Mouse (Mus musculus): Measurements from ENCODE around the gene Pqlc2. TPM values are rescaled to one million over a fixed set of nuclear protein-coding genes. Genes with fewer than 3 reads are reported as not detected.
A peak's percentile ranks its signal among the peaks of the same experiment; 100 is the strongest.

Gene Pqlc2
- total and polyA plus RNA-seq, 2 experiments from 2014 or later = 10.9 to 26.5 TPM

GRCm38 (mm10) chr4:139298671-139299366, 11.7 kb downstream of the Pqlc2 start:
- no peaks in the 10 kb centered on the region for H3K9me3 ChIP-seq (ENCODE audit: low read length)
- H3K4me2 ChIP-seq (ENCODE audit: low read depth, low read length, poor library complexity, severe bottlenecking) = no peak overlapping the region
- DNase-seq (ENCODE audit: low spot score) = peak; percentile 51
- peaks cover 46% of the 10 kb centered on the region for H3K36me3 ChIP-seq (ENCODE audit: insufficient read depth, low read length)
- WGBS = 83% methylated on average over 12 of the region's 12 CpGs
- H3K27ac ChIP-seq (ENCODE audit: low read depth, low read length) = no peak overlapping the region
- no peak for TF ChIP-seq CTCF (IDR thresholded peaks at IDR 0.05)
- no peaks in the 10 kb centered on the region for H3K27me3 ChIP-seq (ENCODE audit: insufficient read depth, low read length)
- no peak for ATAC-seq (ENCODE audit: low FRiP score)
- no peak overlapping the region for H3K4me3 ChIP-seq (ENCODE audit: low read depth, low read length)
- H3K9ac ChIP-seq (replicated peaks; ENCODE audit: low read length, poor library complexity, severe bottlenecking) = no peak overlapping the region
- H3K4me1 ChIP-seq (ENCODE audit: insufficient read depth, low read length) = no peaks in the 10 kb centered on the region

DNA sequence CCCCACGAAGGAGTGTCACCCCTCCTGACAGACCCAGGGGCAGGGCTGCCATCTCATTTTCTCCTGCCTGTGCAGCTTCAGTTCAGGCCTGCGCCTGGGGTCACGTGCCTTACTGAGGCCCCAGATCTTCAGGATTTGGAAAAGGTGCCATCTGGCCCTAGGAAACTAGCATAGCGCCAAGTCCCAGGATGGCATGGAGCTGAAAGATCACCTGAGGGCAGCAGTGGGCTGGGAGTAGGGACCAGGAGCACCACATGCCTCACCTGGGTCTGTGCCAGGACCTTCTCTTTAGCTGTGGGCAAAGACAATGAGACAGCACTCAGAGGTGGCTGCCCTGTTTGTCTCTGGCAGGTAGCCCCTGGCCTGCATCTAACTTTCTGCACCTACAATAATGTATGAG, 12.9 kb downstream of the Pqlc2 start:
- Histone ChIP-seq H3K9ac (replicated peaks; ENCODE audit: low read length, poor library complexity, severe bottlenecking) (no peak overlapping the region), H3K4me1 (ENCODE audit: insufficient read depth, low read length) (no peaks in the 10 kb centered on the region), H3K9me3 (ENCODE audit: low read length) (no peaks in the 10 kb centered on the region), H3K4me2 (ENCODE audit: low read depth, low read length, poor library complexity, severe bottlenecking) (no peak overlapping the region), H3K27me3 (ENCODE audit: insufficient read depth, low read length) (no peaks in the 10 kb centered on the region), H3K27ac (ENCODE audit: low read depth, low read length) (no peak overlapping the region), H3K4me3 (ENCODE audit: low read depth, low read length) (no peak overlapping the region), H3K36me3 (ENCODE audit: insufficient read depth, low read length) (peaks cover 44% of the 10 kb centered on the region)
- DNase-seq (ENCODE audit: low spot score) = peak; percentile 47
- no peak for ATAC-seq (ENCODE audit: low FRiP score)
- no peak for TF ChIP-seq CTCF (IDR thresholded peaks at IDR 0.05)
- WGBS = 87% methylated on average over 4 of the region's 4 CpGs

GRCm38 (mm10) chr4:139292038-139292437, 18.5 kb downstream of the Pqlc2 start:
- DNase-seq (ENCODE audit: low spot score) (no peak), ATAC-seq (ENCODE audit: low FRiP score) (no peak)
- H3K27ac ChIP-seq (ENCODE audit: low read depth, low read length) = no peak overlapping the region
- WGBS = 94% methylated on average over 5 of the region's 5 CpGs
- no peak overlapping the region for H3K9ac ChIP-seq (replicated peaks; ENCODE audit: low read length, poor library complexity, severe bottlenecking)
- H3K4me2 ChIP-seq (ENCODE audit: low read depth, low read length, poor library complexity, severe bottlenecking) = no peak overlapping the region
- H3K27me3 ChIP-seq (ENCODE audit: insufficient read depth, low read length) = no peaks in the 10 kb centered on the region
- no peaks in the 10 kb centered on the region for H3K9me3 ChIP-seq (ENCODE audit: low read length)
- H3K4me3 ChIP-seq (ENCODE audit: low read depth, low read length) = no peak overlapping the region
- no peaks in the 10 kb centered on the region for H3K4me1 ChIP-seq (ENCODE audit: insufficient read depth, low read length)
- no peak for TF ChIP-seq CTCF (IDR thresholded peaks at IDR 0.05)
- peaks cover 39% of the 10 kb centered on the region for H3K36me3 ChIP-seq (ENCODE audit: insufficient read depth, low read length)

GRCm38 (mm10) chr4:139291099-139291498, 19.4 kb downstream of the Pqlc2 start:
- Histone ChIP-seq H3K27me3 (ENCODE audit: insufficient read depth, low read length) (no peaks in the 10 kb centered on the region), H3K27ac (ENCODE audit: low read depth, low read length) (no peak overlapping the region), H3K36me3 (ENCODE audit: insufficient read depth, low read length) (peaks cover 36% of the 10 kb centered on the region), H3K4me1 (ENCODE audit: insufficient read depth, low read length) (no peaks in the 10 kb centered on the region), H3K4me2 (ENCODE audit: low read depth, low read length, poor library complexity, severe bottlenecking) (no peak overlapping the region), H3K4me3 (ENCODE audit: low read depth, low read length) (no peak overlapping the region), H3K9me3 (ENCODE audit: low read length) (no peaks in the 10 kb centered on the region), H3K9ac (replicated peaks; ENCODE audit: low read length, poor library complexity, severe bottlenecking) (no peak overlapping the region)
- no peak for DNase-seq (ENCODE audit: low spot score)
- TF ChIP-seq CTCF (IDR thresholded peaks at IDR 0.05) = no peak
- WGBS = 89% methylated on average over 16 of the region's 16 CpGs
- ATAC-seq (ENCODE audit: low FRiP score) = no peak

- Histone ChIP-seq H3K4me2 (ENCODE audit: low read depth, low read length, poor library complexity, severe bottlenecking) (no peak overlapping the region), H3K9ac (replicated peaks; ENCODE audit: low read length, poor library complexity, severe bottlenecking) (no peak overlapping the region), H3K36me3 (ENCODE audit: insufficient read depth, low read length) (peaks cover 46% of the 10 kb centered on the region), H3K27me3 (ENCODE audit: insufficient read depth, low read length) (no peaks in the 10 kb centered on the region), H3K9me3 (ENCODE audit: low read length) (no peaks in the 10 kb centered on the region), H3K4me3 (ENCODE audit: low read depth, low read length) (no peak overlapping the region), H3K4me1 (ENCODE audit: insufficient read depth, low read length) (no peaks in the 10 kb centered on the region), H3K27ac (ENCODE audit: low read depth, low read length) (no peak overlapping the region)
- DNase-seq (ENCODE audit: low spot score) = peak; percentile 62
- ATAC-seq (ENCODE audit: low FRiP score) = no peak; the same call in 1 of the 2 replicates
- TF ChIP-seq CTCF (IDR thresholded peaks at IDR 0.05) = peak; percentile 72
- 66% methylated on average over 10 of the region's 10 CpGs for WGBS
These were observed 21.5 kb downstream of the Pqlc2 start for GRCm38 (mm10) chr4:139289017-139289416.

DNA sequence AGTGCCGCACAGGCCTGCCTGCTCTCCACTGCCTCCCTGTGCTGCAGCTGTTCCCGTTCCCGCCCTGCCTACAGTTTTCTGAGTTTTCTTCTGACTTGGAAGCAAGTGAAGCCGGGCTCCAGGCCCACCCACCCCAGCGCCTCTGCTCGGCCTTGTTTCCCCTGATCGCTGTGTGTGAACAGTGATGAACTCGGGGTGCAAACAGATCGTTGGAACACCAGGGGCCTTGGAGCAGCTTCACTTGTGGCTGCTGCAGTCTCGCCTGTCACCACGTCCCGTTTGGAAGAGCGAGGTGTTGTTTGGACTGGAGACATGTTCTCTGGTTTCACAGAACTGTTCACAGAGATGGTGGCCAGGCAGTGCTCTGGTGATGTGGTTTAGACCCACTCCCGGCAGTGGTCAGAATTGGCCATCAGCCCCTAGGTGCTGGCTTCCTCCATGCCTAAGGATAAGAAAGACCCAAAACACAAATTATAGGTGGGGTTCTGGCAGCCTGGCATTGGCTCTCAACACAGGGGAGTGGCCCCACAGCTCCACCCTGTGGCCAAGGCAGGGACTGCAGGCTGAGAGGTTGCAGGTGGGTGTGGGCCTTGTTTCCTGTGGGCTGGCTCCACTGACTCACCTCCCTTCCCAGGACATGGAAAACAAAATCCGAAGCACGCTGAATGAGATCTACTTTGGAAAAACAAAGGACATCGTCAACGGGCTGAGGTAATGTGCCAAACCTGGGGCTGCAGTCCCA, 23.2 kb downstream of the Pqlc2 start:
- DNase-seq (ENCODE audit: low spot score) (peak; percentile 45), ATAC-seq (ENCODE audit: low FRiP score) (no peak; the same call in 1 of the 2 replicates)
- Histone ChIP-seq H3K9me3 (ENCODE audit: low read length) (no peaks in the 10 kb centered on the region), H3K4me1 (ENCODE audit: insufficient read depth, low read length) (no peaks in the 10 kb centered on the region), H3K9ac (replicated peaks; ENCODE audit: low read length, poor library complexity, severe bottlenecking) (no peak overlapping the region), H3K27me3 (ENCODE audit: insufficient read depth, low read length) (no peaks in the 10 kb centered on the region), H3K36me3 (ENCODE audit: insufficient read depth, low read length) (peaks cover 45% of the 10 kb centered on the region), H3K4me3 (ENCODE audit: low read depth, low read length) (no peak overlapping the region), H3K4me2 (ENCODE audit: low read depth, low read length, poor library complexity, severe bottlenecking) (no peak overlapping the region), H3K27ac (ENCODE audit: low read depth, low read length) (no peak overlapping the region)
- peak; percentile 93 for TF ChIP-seq CTCF (IDR thresholded peaks at IDR 0.05)
- 87% methylated on average over 18 of the region's 18 CpGs for WGBS
